Mouse (Mus musculus) C2C12 (cell line): Measurements from ENCODE around the gene Ppp1r14a.

Source experiments
- CEBPB ChIP-seq: IDR thresholded peaks from one replicate; pipeline ENCODE4 v1.6.1; 2011; ENCODE audit warnings: low read depth, mild to moderate bottlenecking, control low read depth, moderate library complexity
- CTCF ChIP-seq: IDR thresholded peaks from one replicate; pipeline ENCODE4 v1.5.1; 2011; ENCODE audit not compliant: control insufficient read depth, insufficient read depth, insufficient read length
- USF1 ChIP-seq: IDR thresholded peaks from one replicate; pipeline ENCODE4 v1.6.1; 2011; ENCODE audit warnings: low read depth, mild to moderate bottlenecking, control low read depth, moderate library complexity

DNA sequence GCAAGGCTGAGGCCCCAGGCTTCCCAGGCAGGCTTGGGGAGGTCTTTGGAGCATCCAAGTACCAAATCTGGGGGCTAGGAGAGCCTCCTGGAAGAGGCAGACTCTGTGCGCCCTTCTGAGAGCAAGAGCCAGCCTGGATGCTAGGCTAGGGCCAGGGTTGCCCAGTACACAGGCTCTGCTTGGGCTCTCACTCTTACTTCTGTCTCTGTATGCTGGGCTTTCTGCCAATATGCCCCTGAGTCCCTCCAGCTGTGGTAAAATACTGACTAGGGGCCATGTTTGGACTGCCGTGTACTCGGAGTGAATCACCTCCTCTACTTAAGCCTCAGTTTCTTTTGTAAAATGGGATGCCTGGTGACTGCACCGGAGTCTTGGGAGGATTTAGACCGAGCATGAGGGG, 43.1 kb upstream of the Ppp1r14a start:
- no peak for TF ChIP-seq CTCF
- no peak for TF ChIP-seq USF1
- TF ChIP-seq CEBPB, result no peak
